Mouse (Mus musculus): Measurements from ENCODE around the gene Btbd11.

Gene Btbd11

DNA sequence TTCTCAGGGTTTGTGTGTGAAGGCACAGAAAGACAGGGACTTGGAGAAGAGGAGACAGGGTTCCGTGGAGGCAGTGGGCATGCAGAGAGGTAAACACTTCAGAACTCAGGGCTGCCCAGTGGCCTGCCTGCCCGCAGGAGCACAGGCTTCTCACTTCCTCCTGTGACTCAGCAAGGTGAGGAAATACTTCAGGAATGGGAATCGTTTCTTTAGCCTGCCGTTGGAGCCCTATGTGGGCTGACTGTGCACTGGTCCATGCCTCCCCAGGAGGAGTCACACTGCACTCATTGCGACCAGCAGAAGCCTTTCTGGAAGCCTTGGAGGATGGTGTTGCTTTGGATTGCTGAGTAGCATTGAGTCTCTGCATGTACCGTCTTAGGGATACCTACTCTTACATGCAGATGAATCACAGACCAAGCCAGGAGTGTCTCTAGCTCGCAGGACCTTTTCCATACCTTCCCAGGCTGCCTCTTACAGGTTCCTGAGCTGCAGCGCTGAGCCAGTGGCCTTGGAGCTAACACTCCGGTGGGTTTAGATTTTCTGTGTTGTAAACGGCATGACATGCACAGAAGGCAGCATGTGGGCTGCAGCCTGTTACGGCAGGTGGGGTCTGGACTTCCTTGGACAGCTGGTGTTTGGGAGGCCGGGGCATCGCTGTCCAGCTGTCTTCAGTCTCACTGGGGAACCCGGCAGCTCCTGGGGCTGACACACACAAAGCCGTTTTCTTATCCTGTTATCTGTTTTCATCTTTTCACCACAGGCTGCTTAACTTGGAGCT, 34.4 kb downstream of the Btbd11 start:
- no peak for DNase-seq (ENCODE audit: low read depth)

- no peak for DNase-seq (ENCODE audit: low read depth)
These were observed 35.0 kb downstream of the Btbd11 start for GRCm38 (mm10) chr10:85421629-85422012.

- no peak for DNase-seq (ENCODE audit: low read depth)
These were observed 39.1 kb downstream of the Btbd11 start for GRCm38 (mm10) chr10:85425756-85426155.

DNA sequence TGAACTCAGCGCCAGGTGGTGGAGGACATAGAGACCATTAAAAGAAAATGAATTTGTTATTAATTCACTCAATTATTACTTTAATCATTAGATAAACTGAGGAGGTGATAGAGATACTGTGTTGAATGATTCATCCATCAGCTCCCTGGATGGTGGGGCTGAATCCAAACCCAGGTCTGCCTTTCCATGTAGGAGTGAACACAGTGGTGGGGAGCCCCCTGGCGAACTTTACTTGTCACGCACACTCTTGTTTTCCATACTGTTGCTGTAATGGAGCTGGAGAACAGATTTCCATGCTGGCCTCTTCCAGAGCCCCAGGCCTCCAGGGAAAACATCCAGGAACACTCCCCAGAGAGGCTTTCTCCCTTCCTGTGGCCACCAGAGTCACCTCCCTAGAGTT, 50.6 kb downstream of the Btbd11 start:
- DNase-seq (ENCODE audit: low read depth) = no peak

GRCm38 (mm10) chr10:85443371-85443770, 56.8 kb downstream of the Btbd11 start:
- DNase-seq (ENCODE audit: low read depth) = no peak

GRCm38 (mm10) chr10:85445891-85446290, 59.3 kb downstream of the Btbd11 start:
- no peak for DNase-seq (ENCODE audit: low read depth)

GRCm38 (mm10) chr10:85446700-85447099, 60.1 kb downstream of the Btbd11 start:
- no peak for DNase-seq (ENCODE audit: low read depth)

DNA sequence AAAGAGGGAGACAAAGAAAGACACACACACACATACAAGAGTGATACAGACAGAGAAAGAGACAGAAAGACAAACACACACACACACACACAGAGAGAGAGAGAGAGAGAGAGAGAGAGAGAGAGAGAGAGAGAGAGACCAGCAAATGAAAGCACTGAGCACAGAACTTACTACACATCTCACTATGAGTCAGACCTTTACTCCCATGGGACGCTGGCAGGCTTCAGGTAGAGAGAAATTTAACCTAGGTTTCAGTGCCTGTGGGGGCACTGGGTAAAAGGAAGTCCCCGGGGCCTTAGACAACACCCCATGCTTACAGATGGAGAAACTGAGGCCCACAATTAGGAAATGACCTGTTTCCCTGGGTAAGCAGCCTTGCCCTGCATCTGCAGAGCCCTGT, 61.3 kb downstream of the Btbd11 start:
- DNase-seq (ENCODE audit: low read depth) = no peak

GRCm38 (mm10) chr10:85451629-85452368, 65.2 kb downstream of the Btbd11 start:
- DNase-seq (ENCODE audit: low read depth) = no peak

- DNase-seq (ENCODE audit: low read depth) = no peak
These were observed 66.7 kb downstream of the Btbd11 start for GRCm38 (mm10) chr10:85453221-85453775.

- no peak for DNase-seq (ENCODE audit: low read depth)
These were observed 69.4 kb downstream of the Btbd11 start for GRCm38 (mm10) chr10:85455985-85456384.

- peak; percentile 47 for DNase-seq (ENCODE audit: low read depth)
These were observed 72.2 kb downstream of the Btbd11 start for GRCm38 (mm10) chr10:85458744-85459344.

- DNase-seq (ENCODE audit: low read depth) = no peak
These were observed 74.1 kb downstream of the Btbd11 start for GRCm38 (mm10) chr10:85460736-85461135.

DNA sequence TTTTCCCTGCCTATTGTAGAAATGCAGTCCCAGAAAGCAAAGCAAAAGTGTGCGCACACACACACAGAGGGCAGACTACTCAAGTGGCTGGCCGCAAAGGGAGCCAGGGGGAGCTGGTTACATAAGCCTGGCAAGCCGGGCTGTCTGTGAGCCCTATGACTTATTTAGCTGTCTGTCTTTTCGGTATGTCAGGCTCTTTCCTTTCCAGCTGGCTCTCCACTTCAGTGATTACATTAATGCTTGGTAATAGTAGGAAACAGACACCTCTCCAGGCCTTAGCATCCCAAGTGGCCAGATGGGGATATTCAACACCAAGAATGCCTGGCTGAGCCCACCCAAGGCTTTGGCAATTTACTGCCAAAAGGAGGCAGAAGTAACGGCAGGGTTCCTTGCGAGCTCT, 77.5 kb downstream of the Btbd11 start:
- peak; percentile 62 for DNase-seq (ENCODE audit: low read depth)

DNA sequence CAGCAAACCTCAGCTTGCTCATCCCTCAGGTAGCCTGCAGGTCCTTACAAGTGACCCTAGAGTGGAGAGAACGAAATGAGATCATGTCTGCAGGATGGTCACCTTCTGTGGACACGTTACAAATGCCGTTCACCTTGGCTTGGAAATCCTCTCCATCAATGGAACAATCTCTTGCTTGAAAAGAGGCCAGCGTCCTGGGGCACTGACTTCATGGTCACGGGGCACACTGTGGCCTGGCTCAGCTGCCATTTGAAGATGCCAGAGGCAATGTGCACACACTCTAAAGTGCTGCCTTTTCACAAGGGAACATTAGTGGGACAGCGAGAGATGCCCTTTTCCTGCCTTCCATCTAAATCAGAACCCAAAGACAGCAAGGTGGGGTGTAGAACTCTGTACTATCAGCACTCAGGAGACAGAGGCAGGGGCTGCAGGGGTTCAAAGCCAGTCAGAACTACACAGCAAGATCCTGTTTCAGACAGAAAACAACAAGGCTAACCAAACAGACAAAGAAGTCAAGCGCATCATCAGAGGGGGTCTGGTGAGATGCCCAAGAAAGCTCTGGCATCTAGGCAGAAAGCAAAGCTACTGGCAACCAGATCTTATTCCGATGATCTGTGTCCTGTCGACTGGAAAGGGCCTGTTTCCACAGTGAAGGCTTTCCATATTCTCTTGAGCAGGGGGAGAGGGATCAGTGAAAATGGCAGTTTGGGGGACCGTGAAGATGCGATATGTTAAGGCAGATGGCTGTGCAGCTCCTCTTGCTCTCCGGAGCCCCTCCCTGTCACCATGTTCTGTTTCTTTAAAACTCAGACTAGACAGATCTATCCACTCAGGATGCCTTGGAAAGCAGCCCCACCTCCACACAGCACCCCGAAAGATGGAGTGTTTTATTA, 79.1 kb downstream of the Btbd11 start:
- no peak for DNase-seq (ENCODE audit: low read depth)

- no peak for DNase-seq (ENCODE audit: low read depth)
These were observed 79.8 kb downstream of the Btbd11 start for GRCm38 (mm10) chr10:85466409-85466761.

DNA sequence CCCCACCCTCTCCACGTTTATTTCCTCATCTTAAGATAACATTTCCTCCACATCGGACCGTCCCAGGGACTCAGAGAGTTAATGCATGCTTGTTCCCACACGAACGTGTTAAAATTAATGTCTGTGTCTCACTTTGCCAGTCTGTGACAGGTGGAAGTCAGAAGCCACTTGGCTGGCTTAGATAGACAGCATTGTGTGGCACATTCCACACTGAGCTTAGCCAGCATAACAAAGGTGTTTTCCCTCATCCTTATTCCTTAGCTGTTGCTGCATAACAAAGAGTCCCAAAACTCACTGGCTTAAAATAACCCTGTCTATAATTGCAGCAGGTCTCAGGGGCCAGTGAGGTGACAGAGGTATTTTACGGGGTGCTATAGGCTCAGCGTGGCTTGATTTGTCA, 80.8 kb downstream of the Btbd11 start:
- DNase-seq (ENCODE audit: low read depth) = no peak

- DNase-seq (ENCODE audit: low read depth) = no peak
These were observed 81.9 kb downstream of the Btbd11 start for GRCm38 (mm10) chr10:85468527-85468926.

GRCm38 (mm10) chr10:85469341-85469740, 82.7 kb downstream of the Btbd11 start:
- DNase-seq (ENCODE audit: low read depth) = no peak

DNA sequence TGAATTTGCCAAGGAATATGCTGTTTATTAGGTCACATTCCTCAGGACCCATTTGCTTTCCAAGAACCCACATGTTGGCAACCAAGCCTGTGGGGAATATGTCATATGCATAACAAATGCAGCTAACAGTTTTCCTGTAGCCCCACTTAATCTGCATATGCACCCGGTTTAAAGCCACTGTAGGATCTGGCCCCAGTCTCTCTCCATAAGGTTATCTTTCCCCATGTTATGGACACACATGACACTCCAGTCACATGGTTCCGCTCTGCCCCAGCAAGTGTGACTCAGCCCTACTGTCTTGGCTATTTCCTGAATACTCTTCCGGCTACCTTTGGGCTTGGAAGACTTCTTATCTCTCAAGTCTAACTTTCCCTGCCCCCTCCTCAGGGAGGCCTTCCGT, 86.7 kb downstream of the Btbd11 start:
- DNase-seq (ENCODE audit: low read depth) = no peak

DNA sequence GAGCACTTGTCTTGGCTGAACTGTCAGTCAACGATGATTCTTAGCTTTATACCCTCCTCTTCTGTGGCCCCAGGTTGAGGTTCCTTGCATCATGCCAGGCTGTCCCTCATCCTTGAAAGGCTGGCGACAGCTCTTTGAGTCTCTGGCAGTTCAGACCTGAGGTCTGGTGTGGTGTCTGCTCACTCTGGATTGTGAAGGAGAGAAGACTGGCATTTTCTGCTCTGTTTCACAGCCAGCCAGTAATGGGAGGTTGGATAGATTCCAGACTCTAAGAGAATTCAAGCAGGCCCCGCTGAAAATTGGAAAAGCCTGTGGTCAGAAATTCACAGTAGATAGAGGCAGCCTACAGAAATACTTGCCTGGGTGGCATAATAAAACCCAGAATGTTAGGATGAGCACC, 87.3 kb downstream of the Btbd11 start:
- DNase-seq (ENCODE audit: low read depth) = no peak
